Mouse (Mus musculus): ENCODE data around the gene Hagh. TPM values are rescaled to one million over a fixed set of nuclear protein-coding genes. Genes with fewer than 3 reads are reported as not detected.

Hagh gene
- polyA plus RNA-seq, 1 experiment = 195 TPM

GRCm38 (mm10) chr17:24803952-24804951, 35.7 kb upstream of the Hagh start, which contains the start of gene Meiob:
Gene Meiob, plus strand, starts transcription at chr17:24804289.
- Histone ChIP-seq H3K4me3 (replicated peaks; ENCODE audit: insufficient read depth, low read depth, low read length) (peak within 1 kb of the TSS; percentile 56), H3K4me1 (ENCODE audit: control insufficient read depth, insufficient read depth, low read length) (0 out of 2 replicates have a peak, but pooled peaks cover 2% of the 10 kb centered on the region), H3K27ac (ENCODE audit: insufficient read depth, low read length) (no peak within 1 kb of the TSS), H3K27me3 (ENCODE audit: control insufficient read depth, insufficient read depth, low read length) (no peaks in the 10 kb centered on the region; the same call in 1 of the 2 replicates)
- no peak for TF ChIP-seq POLR2A (IDR thresholded peaks at IDR 0.05; ENCODE audit: borderline replicate concordance, insufficient read depth, low read length)
- no peak for TF ChIP-seq CTCF (IDR thresholded peaks at IDR 0.05; ENCODE audit: borderline replicate concordance, insufficient read depth, low read depth, low read length)
- peak; percentile 11 to 23 for DNase-seq
- WGBS = 1% methylated on average over 71 of the region's 71 CpGs

DNA sequence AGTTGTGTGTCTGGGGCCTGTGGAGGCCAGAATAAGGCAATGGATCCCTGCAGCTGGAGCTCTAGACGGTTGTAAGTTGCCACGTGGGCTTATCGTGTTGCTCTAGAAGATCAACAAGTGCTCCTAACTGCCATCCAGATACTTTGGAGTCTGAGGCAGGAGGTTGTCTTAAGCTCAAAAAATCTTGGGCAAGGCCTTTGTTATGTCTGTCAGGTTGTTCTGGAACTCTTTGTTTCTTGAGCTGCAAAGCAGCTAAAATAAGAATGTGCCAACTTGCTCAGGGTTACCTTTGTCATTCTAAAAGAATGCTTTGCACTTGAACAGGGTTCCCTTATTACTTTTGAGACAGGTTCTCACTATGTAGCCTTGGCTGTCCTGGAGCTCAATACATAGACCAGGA, 28.7 kb upstream of the Hagh start:
- no peak overlapping the region for H3K27ac ChIP-seq (ENCODE audit: insufficient read depth, low read length)
- DNase-seq = no peak
- H3K4me3 ChIP-seq (replicated peaks; ENCODE audit: insufficient read depth, low read depth, low read length) = no peak overlapping the region
- no peaks in the 10 kb centered on the region for H3K4me1 ChIP-seq (ENCODE audit: control insufficient read depth, insufficient read depth, low read length)
- 67% methylated on average over 3 of the region's 3 CpGs for WGBS
- no peak for TF ChIP-seq CTCF (IDR thresholded peaks at IDR 0.05; ENCODE audit: borderline replicate concordance, insufficient read depth, low read depth, low read length)
- H3K27me3 ChIP-seq (ENCODE audit: control insufficient read depth, insufficient read depth, low read length) = no peaks in the 10 kb centered on the region

DNA sequence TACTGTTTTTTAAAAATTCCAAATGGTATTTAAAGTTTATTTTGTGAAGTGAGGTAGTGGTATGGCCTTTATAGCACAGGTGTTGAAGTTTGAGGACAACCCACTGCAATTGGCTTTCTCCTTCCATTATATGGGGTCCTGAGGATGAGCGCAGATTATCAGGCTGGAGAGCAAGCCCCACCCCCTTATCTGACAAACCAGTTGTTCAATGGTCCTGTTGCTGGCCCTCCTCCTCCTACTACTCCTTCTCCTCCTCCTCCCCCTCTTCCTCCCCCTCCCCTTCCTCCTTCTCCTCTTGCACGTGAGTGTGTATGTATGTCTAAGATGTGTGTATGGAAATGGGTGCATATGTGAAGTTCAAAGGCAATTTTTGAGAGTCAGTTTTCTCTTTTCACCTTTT, 27.7 kb upstream of the Hagh start:
- H3K27ac ChIP-seq (ENCODE audit: insufficient read depth, low read length) = no peak overlapping the region
- WGBS = 38% methylated on average over 2 of the region's 2 CpGs
- no peaks in the 10 kb centered on the region for H3K4me1 ChIP-seq (ENCODE audit: control insufficient read depth, insufficient read depth, low read length)
- no peaks in the 10 kb centered on the region for H3K27me3 ChIP-seq (ENCODE audit: control insufficient read depth, insufficient read depth, low read length)
- no peak for TF ChIP-seq CTCF (IDR thresholded peaks at IDR 0.05; ENCODE audit: borderline replicate concordance, insufficient read depth, low read depth, low read length)
- TF ChIP-seq POLR2A (IDR thresholded peaks at IDR 0.05; ENCODE audit: borderline replicate concordance, insufficient read depth, low read length) = no peak
- DNase-seq = no peak
- H3K4me3 ChIP-seq (replicated peaks; ENCODE audit: insufficient read depth, low read depth, low read length) = no peak overlapping the region

DNA sequence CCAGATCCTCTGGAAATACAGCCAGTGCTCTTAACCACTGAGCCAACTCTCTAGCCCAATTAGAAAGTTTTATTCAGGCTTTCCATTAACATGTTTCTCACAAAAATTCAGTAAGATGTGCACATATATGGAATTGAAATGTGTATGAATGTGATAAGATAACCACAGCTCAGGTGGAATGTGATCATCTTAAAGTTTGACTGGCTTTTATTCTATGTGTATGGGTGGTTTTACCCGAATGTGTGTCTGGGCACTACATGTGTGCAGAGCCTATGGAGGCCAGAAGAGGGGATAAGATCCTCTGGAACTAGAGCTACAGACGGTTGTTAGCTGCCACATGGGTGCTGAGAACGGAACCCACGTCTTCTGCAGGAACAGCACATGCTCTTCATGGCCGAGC, 24.7 kb upstream of the Hagh start:
- Histone ChIP-seq H3K27me3 (ENCODE audit: control insufficient read depth, insufficient read depth, low read length) (no peaks in the 10 kb centered on the region), H3K27ac (ENCODE audit: insufficient read depth, low read length) (no peak overlapping the region), H3K4me3 (replicated peaks; ENCODE audit: insufficient read depth, low read depth, low read length) (no peak overlapping the region), H3K4me1 (ENCODE audit: control insufficient read depth, insufficient read depth, low read length) (no peaks in the 10 kb centered on the region)
- DNase-seq = no peak
- TF ChIP-seq CTCF (IDR thresholded peaks at IDR 0.05; ENCODE audit: borderline replicate concordance, insufficient read depth, low read depth, low read length) = no peak
- no peak for TF ChIP-seq POLR2A (IDR thresholded peaks at IDR 0.05; ENCODE audit: borderline replicate concordance, insufficient read depth, low read length)
- WGBS = 74% methylated on average over 5 of the region's 5 CpGs

DNA sequence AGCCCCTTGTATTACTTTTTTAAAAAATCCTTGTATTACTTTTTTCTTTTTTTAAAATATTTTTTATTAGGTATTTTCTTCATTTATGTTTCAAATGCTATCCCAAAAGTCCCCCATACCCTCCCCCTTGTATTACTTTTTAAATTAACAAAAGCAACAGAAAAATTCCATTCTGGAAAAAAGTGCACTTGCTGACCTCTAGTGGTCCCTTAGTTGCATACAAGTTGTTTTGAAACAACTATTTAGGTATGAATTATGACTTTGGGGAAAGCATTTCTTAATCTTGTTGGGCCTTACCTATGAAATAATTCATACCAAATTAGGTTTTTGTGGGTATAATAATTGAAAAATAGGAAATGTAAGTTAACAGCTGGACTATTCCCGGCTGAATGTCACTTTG, 22.4 kb upstream of the Hagh start:
- H3K27me3 ChIP-seq (ENCODE audit: control insufficient read depth, insufficient read depth, low read length) = no peaks in the 10 kb centered on the region
- H3K4me3 ChIP-seq (replicated peaks; ENCODE audit: insufficient read depth, low read depth, low read length) = no peak overlapping the region
- WGBS = 34% methylated on average over 1 of the region's 1 CpGs
- no peak for DNase-seq
- H3K4me1 ChIP-seq (ENCODE audit: control insufficient read depth, insufficient read depth, low read length) = no peaks in the 10 kb centered on the region
- H3K27ac ChIP-seq (ENCODE audit: insufficient read depth, low read length) = no peak overlapping the region
- TF ChIP-seq POLR2A (IDR thresholded peaks at IDR 0.05; ENCODE audit: borderline replicate concordance, insufficient read depth, low read length) (no peak), CTCF (IDR thresholded peaks at IDR 0.05; ENCODE audit: borderline replicate concordance, insufficient read depth, low read depth, low read length) (no peak)

GRCm38 (mm10) chr17:24818172-24818571, 21.8 kb upstream of the Hagh start:
- no peak overlapping the region for H3K4me3 ChIP-seq (replicated peaks; ENCODE audit: insufficient read depth, low read depth, low read length)
- no peak for DNase-seq
- no peaks in the 10 kb centered on the region for H3K4me1 ChIP-seq (ENCODE audit: control insufficient read depth, insufficient read depth, low read length)
- TF ChIP-seq CTCF (IDR thresholded peaks at IDR 0.05; ENCODE audit: borderline replicate concordance, insufficient read depth, low read depth, low read length) = no peak
- TF ChIP-seq POLR2A (IDR thresholded peaks at IDR 0.05; ENCODE audit: borderline replicate concordance, insufficient read depth, low read length) = no peak
- H3K27ac ChIP-seq (ENCODE audit: insufficient read depth, low read length) = no peak overlapping the region
- WGBS = 50% methylated on average over 6 of the region's 6 CpGs
- H3K27me3 ChIP-seq (ENCODE audit: control insufficient read depth, insufficient read depth, low read length) = no peaks in the 10 kb centered on the region

- Histone ChIP-seq H3K4me1 (ENCODE audit: control insufficient read depth, insufficient read depth, low read length) (no peaks in the 10 kb centered on the region), H3K4me3 (replicated peaks; ENCODE audit: insufficient read depth, low read depth, low read length) (no peak overlapping the region), H3K27ac (ENCODE audit: insufficient read depth, low read length) (no peak overlapping the region), H3K27me3 (ENCODE audit: control insufficient read depth, insufficient read depth, low read length) (no peaks in the 10 kb centered on the region)
- DNase-seq = no peak
- TF ChIP-seq POLR2A (IDR thresholded peaks at IDR 0.05; ENCODE audit: borderline replicate concordance, insufficient read depth, low read length) = no peak
- no peak for TF ChIP-seq CTCF (IDR thresholded peaks at IDR 0.05; ENCODE audit: borderline replicate concordance, insufficient read depth, low read depth, low read length)
- WGBS = 53% methylated on average over 2 of the region's 2 CpGs
These were observed 20.5 kb upstream of the Hagh start for GRCm38 (mm10) chr17:24819469-24819868.
